Mouse (Mus musculus): ENCODE results near the gene Trim40. TPM values are rescaled to one million over a fixed set of nuclear protein-coding genes. Genes with fewer than 3 reads are reported as not detected.

Gene Trim40
- polyA plus RNA-seq (2015; fragmentation: Nextera tagmentation; extraction: Ambion mirVana) = 0.08 TPM in 1 of 2 replicates, not detected in the other

- WGBS = 92% methylated on average over 5 of the region's 5 CpGs
- no peaks in the 10 kb centered on the region for H3K27me3 ChIP-seq (replicated peaks; ENCODE audit: control insufficient read depth, insufficient read depth, low read length)
- no peak for ATAC-seq
- H3K4me1 ChIP-seq (ENCODE audit: control insufficient read depth, insufficient read depth, low read depth, low read length) = no peaks in the 10 kb centered on the region
- no peak within 1 kb of the TSS for H3K9ac ChIP-seq (ENCODE audit: low read depth, low read length)
- H3K9me3 ChIP-seq (ENCODE audit: control insufficient read depth, low read length) = no peaks in the 10 kb centered on the region
- H3K4me2 ChIP-seq (ENCODE audit: low read length) = no peak within 1 kb of the TSS
- H3K4me3 ChIP-seq (ENCODE audit: low read length) = no peak within 1 kb of the TSS
- H3K27ac ChIP-seq (ENCODE audit: low read depth, low read length) = no peak within 1 kb of the TSS
- no peaks in the 10 kb centered on the region for H3K36me3 ChIP-seq (ENCODE audit: control insufficient read depth, insufficient read depth, low read length)
Observed at GRCm38 (mm10) chr17:36890073-36890903, at the start of gene Trim40. Gene Trim40, minus strand, starts transcription at chr17:36890123.

GRCm38 (mm10) chr17:36938056-36938455 lies 48.1 kb upstream of the Trim40 start:
- Histone ChIP-seq H3K9ac (ENCODE audit: low read depth, low read length) (no peak overlapping the region), H3K4me2 (ENCODE audit: low read length) (no peak overlapping the region), H3K27ac (ENCODE audit: low read depth, low read length) (no peak overlapping the region), H3K36me3 (ENCODE audit: control insufficient read depth, insufficient read depth, low read length) (no peaks in the 10 kb centered on the region), H3K9me3 (ENCODE audit: control insufficient read depth, low read length) (no peaks in the 10 kb centered on the region), H3K4me1 (ENCODE audit: control insufficient read depth, insufficient read depth, low read depth, low read length) (peaks cover 6% of the 10 kb centered on the region), H3K4me3 (ENCODE audit: low read length) (no peak overlapping the region), H3K27me3 (replicated peaks; ENCODE audit: control insufficient read depth, insufficient read depth, low read length) (peaks cover 14% of the 10 kb centered on the region)
- ATAC-seq = no peak
- 91% methylated on average over 2 of the region's 2 CpGs for WGBS

GRCm38 (mm10) chr17:36931806-36932205 lies 41.9 kb upstream of the Trim40 start:
- no peaks in the 10 kb centered on the region for H3K27me3 ChIP-seq (replicated peaks; ENCODE audit: control insufficient read depth, insufficient read depth, low read length)
- no peak for ATAC-seq
- no peaks in the 10 kb centered on the region for H3K36me3 ChIP-seq (ENCODE audit: control insufficient read depth, insufficient read depth, low read length)
- H3K4me3 ChIP-seq (ENCODE audit: low read length) = no peak overlapping the region
- no peaks in the 10 kb centered on the region for H3K4me1 ChIP-seq (ENCODE audit: control insufficient read depth, insufficient read depth, low read depth, low read length)
- no peak overlapping the region for H3K27ac ChIP-seq (ENCODE audit: low read depth, low read length)
- H3K9me3 ChIP-seq (ENCODE audit: control insufficient read depth, low read length) = no peaks in the 10 kb centered on the region
- 73% methylated on average over 2 of the region's 2 CpGs for WGBS
- H3K4me2 ChIP-seq (ENCODE audit: low read length) = no peak overlapping the region
- no peak overlapping the region for H3K9ac ChIP-seq (ENCODE audit: low read depth, low read length)

- WGBS = 84% methylated on average over 4 of the region's 4 CpGs
- ATAC-seq = no peak
- H3K4me2 ChIP-seq (ENCODE audit: low read length) = no peak overlapping the region
Observed at GRCm38 (mm10) chr17:36931130-36931529, 41.2 kb upstream of the Trim40 start.

GRCm38 (mm10) chr17:36930233-36930632 lies 40.3 kb upstream of the Trim40 start:
- H3K4me2 ChIP-seq (ENCODE audit: low read length) = no peak overlapping the region
- no peak overlapping the region for H3K4me3 ChIP-seq (ENCODE audit: low read length)
- no peak overlapping the region for H3K27ac ChIP-seq (ENCODE audit: low read depth, low read length)
- H3K9me3 ChIP-seq (ENCODE audit: control insufficient read depth, low read length) = no peaks in the 10 kb centered on the region
- no peak overlapping the region for H3K9ac ChIP-seq (ENCODE audit: low read depth, low read length)
- H3K4me1 ChIP-seq (ENCODE audit: control insufficient read depth, insufficient read depth, low read depth, low read length) = no peaks in the 10 kb centered on the region
- ATAC-seq = no peak
- WGBS = 79% methylated on average over 6 of the region's 6 CpGs
- no peaks in the 10 kb centered on the region for H3K36me3 ChIP-seq (ENCODE audit: control insufficient read depth, insufficient read depth, low read length)
- no peaks in the 10 kb centered on the region for H3K27me3 ChIP-seq (replicated peaks; ENCODE audit: control insufficient read depth, insufficient read depth, low read length)

More at GRCm38 (mm10) chr17:36931130-36931529, 41.2 kb upstream of the Trim40 start:
- Histone ChIP-seq H3K36me3 (ENCODE audit: control insufficient read depth, insufficient read depth, low read length) (no peaks in the 10 kb centered on the region), H3K9me3 (ENCODE audit: control insufficient read depth, low read length) (no peaks in the 10 kb centered on the region), H3K9ac (ENCODE audit: low read depth, low read length) (no peak overlapping the region), H3K4me3 (ENCODE audit: low read length) (no peak overlapping the region), H3K4me1 (ENCODE audit: control insufficient read depth, insufficient read depth, low read depth, low read length) (no peaks in the 10 kb centered on the region), H3K27me3 (replicated peaks; ENCODE audit: control insufficient read depth, insufficient read depth, low read length) (no peaks in the 10 kb centered on the region), H3K27ac (ENCODE audit: low read depth, low read length) (no peak overlapping the region)

- Histone ChIP-seq H3K4me1 (ENCODE audit: control insufficient read depth, insufficient read depth, low read depth, low read length) (no peaks in the 10 kb centered on the region), H3K4me2 (ENCODE audit: low read length) (no peak overlapping the region), H3K9me3 (ENCODE audit: control insufficient read depth, low read length) (no peaks in the 10 kb centered on the region), H3K36me3 (ENCODE audit: control insufficient read depth, insufficient read depth, low read length) (no peaks in the 10 kb centered on the region), H3K27me3 (replicated peaks; ENCODE audit: control insufficient read depth, insufficient read depth, low read length) (no peaks in the 10 kb centered on the region), H3K9ac (ENCODE audit: low read depth, low read length) (no peak overlapping the region), H3K27ac (ENCODE audit: low read depth, low read length) (no peak overlapping the region), H3K4me3 (ENCODE audit: low read length) (no peak overlapping the region)
- WGBS = 79% methylated on average over 12 of the region's 12 CpGs
- no peak for ATAC-seq
Observed at GRCm38 (mm10) chr17:36929236-36929932, 39.5 kb upstream of the Trim40 start.

GRCm38 (mm10) chr17:36927496-36928120 lies 37.7 kb upstream of the Trim40 start:
- H3K4me1 ChIP-seq (ENCODE audit: control insufficient read depth, insufficient read depth, low read depth, low read length) = no peaks in the 10 kb centered on the region
- no peak overlapping the region for H3K27ac ChIP-seq (ENCODE audit: low read depth, low read length)
- ATAC-seq = no peak
- H3K9ac ChIP-seq (ENCODE audit: low read depth, low read length) = no peak overlapping the region
- no peaks in the 10 kb centered on the region for H3K9me3 ChIP-seq (ENCODE audit: control insufficient read depth, low read length)
- H3K27me3 ChIP-seq (replicated peaks; ENCODE audit: control insufficient read depth, insufficient read depth, low read length) = no peaks in the 10 kb centered on the region
- H3K4me2 ChIP-seq (ENCODE audit: low read length) = no peak overlapping the region
- WGBS = 67% methylated on average over 10 of the region's 10 CpGs
- no peaks in the 10 kb centered on the region for H3K36me3 ChIP-seq (ENCODE audit: control insufficient read depth, insufficient read depth, low read length)
- H3K4me3 ChIP-seq (ENCODE audit: low read length) = no peak overlapping the region

- WGBS = 68% methylated on average over 4 of the region's 4 CpGs
- Histone ChIP-seq H3K4me1 (ENCODE audit: control insufficient read depth, insufficient read depth, low read depth, low read length) (no peaks in the 10 kb centered on the region), H3K36me3 (ENCODE audit: control insufficient read depth, insufficient read depth, low read length) (no peaks in the 10 kb centered on the region), H3K4me2 (ENCODE audit: low read length) (no peak overlapping the region), H3K27ac (ENCODE audit: low read depth, low read length) (no peak overlapping the region), H3K9me3 (ENCODE audit: control insufficient read depth, low read length) (no peaks in the 10 kb centered on the region), H3K9ac (ENCODE audit: low read depth, low read length) (no peak overlapping the region), H3K4me3 (ENCODE audit: low read length) (no peak overlapping the region), H3K27me3 (replicated peaks; ENCODE audit: control insufficient read depth, insufficient read depth, low read length) (no peaks in the 10 kb centered on the region)
- no peak for ATAC-seq
Observed at GRCm38 (mm10) chr17:36923491-36923890, 33.6 kb upstream of the Trim40 start.

GRCm38 (mm10) chr17:36922715-36923114 lies 32.8 kb upstream of the Trim40 start:
- no peaks in the 10 kb centered on the region for H3K27me3 ChIP-seq (replicated peaks; ENCODE audit: control insufficient read depth, insufficient read depth, low read length)
- H3K27ac ChIP-seq (ENCODE audit: low read depth, low read length) = no peak overlapping the region
- ATAC-seq = no peak
- H3K4me3 ChIP-seq (ENCODE audit: low read length) = no peak overlapping the region
- no peak overlapping the region for H3K4me2 ChIP-seq (ENCODE audit: low read length)
- no peaks in the 10 kb centered on the region for H3K4me1 ChIP-seq (ENCODE audit: control insufficient read depth, insufficient read depth, low read depth, low read length)
- no peak overlapping the region for H3K9ac ChIP-seq (ENCODE audit: low read depth, low read length)
- H3K36me3 ChIP-seq (ENCODE audit: control insufficient read depth, insufficient read depth, low read length) = no peaks in the 10 kb centered on the region
- no peaks in the 10 kb centered on the region for H3K9me3 ChIP-seq (ENCODE audit: control insufficient read depth, low read length)
- WGBS = 86% methylated on average over 4 of the region's 4 CpGs

All from hindbrain, embryonic 16.5 days (tissue).